Mouse (Mus musculus) ES-E14 (cell line): ENCODE data around the gene Slc35b3.
A peak's percentile ranks its signal among the peaks of the same experiment; 100 is the strongest.

Experiments
- MAFK ChIP-seq: IDR thresholded peaks from 2 replicates; pipeline ENCODE4 v1.6.1; 2014; ENCODE audit warnings: mild to moderate bottlenecking, low read depth, low read length, inconsistent platforms; ENCODE audit not compliant: insufficient read depth
- ZC3H11A ChIP-seq: IDR thresholded peaks from 2 replicates; pipeline ENCODE4 v1.6.1; 2012; ENCODE audit warnings: low read depth, mild to moderate bottlenecking, inconsistent platforms, low read length, borderline replicate concordance
- ZNF384 ChIP-seq: IDR thresholded peaks from 2 replicates; pipeline ENCODE4 v1.6.1; 2012; ENCODE audit warnings: low read depth, low read length, inconsistent platforms

- TF ChIP-seq MAFK (peak; percentile 55; the same call in 1 of the 2 replicates), ZNF384 (no peak), ZC3H11A (no peak)
Observed at GRCm38 (mm10) chr13:38917556-38917955, 43.1 kb downstream of the Slc35b3 start.
